Mouse (Mus musculus): Measurements from ENCODE around the gene Mall. TPM values are rescaled to one million over a fixed set of nuclear protein-coding genes. Genes with fewer than 3 reads are reported as not detected.

Gene Mall
- polyA plus RNA-seq (2015; fragmentation: Nextera tagmentation; extraction: Ambion mirVana) = 1.3 and 1.5 TPM in 2 replicates

DNA sequence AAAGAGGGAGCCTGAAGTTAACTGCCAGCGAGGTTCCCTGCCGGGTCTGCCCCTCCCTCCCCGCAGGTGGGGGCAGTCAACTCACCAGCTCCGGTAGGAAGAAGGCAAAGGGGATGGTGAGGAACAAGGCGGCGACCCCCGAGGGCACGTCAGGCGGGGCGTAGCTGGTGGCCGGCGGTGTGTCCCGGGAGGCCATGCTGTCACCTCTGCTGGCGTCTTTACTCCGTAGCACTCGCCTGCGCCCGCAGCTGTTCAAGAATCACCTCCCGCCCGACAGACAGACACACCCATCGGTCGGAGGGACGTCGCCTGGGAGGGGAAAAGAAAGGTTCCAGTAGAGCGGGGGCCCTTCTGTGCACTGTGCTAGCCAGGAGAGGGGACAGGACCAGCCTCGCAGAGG, at the start of gene Mall:
Gene Mall (minus strand): TSS at position 262 of the 400 bp plus-strand sequence.
- Histone ChIP-seq H3K9me3 (no peaks in the 10 kb centered on the region), H3K4me1 (replicated peaks) (peaks cover 9% of the 10 kb centered on the region), H3K9ac (no peak within 1 kb of the TSS), H3K4me2 (peak within 1 kb of the TSS; percentile 43), H3K27me3 (peaks cover 27% of the 10 kb centered on the region), H3K36me3 (no peaks in the 10 kb centered on the region), H3K27ac (replicated peaks) (no peak within 1 kb of the TSS), H3K4me3 (0 out of 2 replicates have a peak within 1 kb of the TSS, but pooled peaks have one; percentile 9)
- ATAC-seq (ENCODE audit: low read depth) = no peak
- 3% methylated on average over 26 of the region's 26 CpGs for WGBS

DNA sequence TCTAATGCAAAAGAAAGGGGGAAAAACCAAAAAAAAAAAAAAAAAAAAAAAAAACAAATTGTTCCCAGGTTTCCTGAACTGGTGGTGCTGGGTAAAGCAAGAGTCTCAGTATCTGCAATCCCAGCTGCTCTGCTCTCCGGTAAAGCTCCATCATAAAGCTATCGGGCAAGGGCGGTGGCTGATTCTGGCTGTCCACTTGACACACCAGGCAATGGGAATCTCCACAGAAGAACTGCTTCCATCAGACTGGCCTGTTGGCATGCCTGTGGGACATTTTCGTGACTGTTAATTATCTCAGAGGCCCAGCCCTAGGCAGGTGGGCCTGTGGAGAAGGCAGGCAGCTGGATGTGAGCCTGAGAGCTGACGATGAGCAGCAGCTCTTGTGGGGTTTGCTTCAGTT, 48.7 kb upstream of the Mall start:
- Histone ChIP-seq H3K4me1 (replicated peaks) (peaks cover 8% of the 10 kb centered on the region), H3K4me3 (no peak overlapping the region), H3K27me3 (no peaks in the 10 kb centered on the region), H3K9me3 (no peaks in the 10 kb centered on the region), H3K36me3 (peaks cover 23% of the 10 kb centered on the region), H3K9ac (no peak overlapping the region), H3K27ac (replicated peaks) (no peak overlapping the region), H3K4me2 (no peak overlapping the region)
- 84% methylated on average over 5 of the region's 5 CpGs for WGBS
- ATAC-seq (ENCODE audit: low read depth) = no peak

DNA sequence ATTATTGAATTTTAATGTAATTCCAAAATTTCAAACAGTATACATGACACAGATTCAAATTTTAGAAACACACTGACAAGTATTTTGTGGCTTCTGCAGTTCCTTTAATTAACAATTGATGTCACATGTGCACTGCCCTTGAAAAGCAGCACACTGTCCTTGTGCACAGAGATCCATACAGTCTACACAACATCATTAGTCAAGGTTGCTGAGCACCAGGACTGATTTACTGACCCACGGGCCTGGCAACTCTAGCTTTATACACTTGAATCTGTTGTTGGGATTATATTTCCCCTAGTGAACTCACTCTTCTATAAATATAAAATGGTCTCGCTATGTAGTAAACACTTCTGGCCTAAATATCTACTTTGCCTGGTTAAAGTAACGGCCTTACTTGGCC, 45.3 kb upstream of the Mall start:
- no peaks in the 10 kb centered on the region for H3K27me3 ChIP-seq
- ATAC-seq (ENCODE audit: low read depth) = peak; percentile 78; the same call in 1 of the 2 replicates
- H3K36me3 ChIP-seq = peaks cover 37% of the 10 kb centered on the region
- H3K4me2 ChIP-seq = no peak overlapping the region
- no peak overlapping the region for H3K9ac ChIP-seq
- peaks cover 8% of the 10 kb centered on the region for H3K4me1 ChIP-seq (replicated peaks)
- no peak overlapping the region for H3K4me3 ChIP-seq
- H3K27ac ChIP-seq (replicated peaks) = 0 out of 2 replicates have a peak overlapping the region, but pooled peaks have one; percentile 33
- 63% methylated on average over 3 of the region's 3 CpGs for WGBS
- H3K9me3 ChIP-seq = no peaks in the 10 kb centered on the region

DNA sequence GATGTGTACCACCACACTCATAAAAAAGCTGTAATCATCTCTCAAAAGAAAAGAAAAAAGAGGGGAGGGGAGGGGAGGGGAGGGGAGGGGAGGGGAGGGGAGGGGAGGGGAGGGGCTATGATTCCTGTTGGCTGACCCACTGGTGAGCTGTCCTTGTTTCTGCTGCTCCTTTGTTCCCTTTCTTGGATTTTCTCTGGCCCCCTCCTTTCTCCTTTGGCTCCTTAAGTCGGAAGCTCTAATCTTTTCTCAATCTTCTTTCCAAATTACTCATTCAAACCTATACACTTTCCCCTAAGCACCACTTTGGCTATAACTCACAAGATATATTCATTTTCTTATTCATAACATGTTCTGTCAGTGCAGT, 44.8 kb upstream of the Mall start:
- Histone ChIP-seq H3K4me1 (replicated peaks) (peaks cover 8% of the 10 kb centered on the region), H3K9ac (peak overlapping the region; percentile 45; the same call in 1 of the 2 replicates), H3K9me3 (no peaks in the 10 kb centered on the region), H3K36me3 (peaks cover 39% of the 10 kb centered on the region), H3K27ac (replicated peaks) (peak overlapping the region; percentile 75; the same call in 1 of the 2 replicates), H3K27me3 (no peaks in the 10 kb centered on the region), H3K4me2 (no peak overlapping the region), H3K4me3 (no peak overlapping the region)
- peak; percentile 61; the same call in 1 of the 2 replicates for ATAC-seq (ENCODE audit: low read depth)
- 10% methylated on average over 1 of the region's 1 CpGs for WGBS

DNA sequence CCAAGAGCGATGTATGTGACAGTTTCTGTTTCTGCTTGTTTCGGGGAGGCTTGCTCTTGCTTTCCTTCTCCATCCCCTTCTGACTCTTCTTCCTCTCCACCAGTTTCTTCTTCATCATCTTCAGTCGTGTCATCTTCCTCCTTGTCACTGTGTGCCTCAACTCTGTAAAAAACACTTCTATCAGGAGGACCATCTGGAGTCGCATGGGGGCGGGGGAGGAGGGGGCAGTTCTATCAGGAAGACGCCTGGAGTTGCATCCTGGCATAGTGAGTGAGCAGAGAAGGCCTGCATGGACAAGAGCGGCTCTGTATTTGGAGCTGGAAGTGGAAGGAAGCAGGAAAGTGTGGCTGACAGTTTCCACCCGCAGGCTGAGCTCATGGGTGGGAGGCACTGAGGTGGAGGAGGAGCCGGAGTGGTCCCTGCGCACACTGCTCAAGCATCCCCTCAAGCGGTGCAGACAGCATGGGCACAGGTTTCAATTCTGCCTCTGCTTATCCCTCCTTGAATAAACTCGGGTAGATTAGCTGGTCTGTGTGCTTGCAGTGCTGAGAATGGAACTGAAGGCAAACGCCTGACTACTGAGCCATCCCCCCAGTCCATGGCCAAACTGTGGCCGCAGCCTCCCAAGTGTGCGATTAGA, 44.3 kb upstream of the Mall start:
- Histone ChIP-seq H3K27me3 (no peaks in the 10 kb centered on the region), H3K27ac (replicated peaks) (peak overlapping the region; percentile 75), H3K4me2 (peak overlapping the region; percentile 27), H3K36me3 (peaks cover 39% of the 10 kb centered on the region), H3K9ac (peak overlapping the region; percentile 45), H3K9me3 (no peaks in the 10 kb centered on the region), H3K4me1 (replicated peaks) (peaks cover 8% of the 10 kb centered on the region), H3K4me3 (no peak overlapping the region)
- ATAC-seq (ENCODE audit: low read depth) = peak; percentile 76
- 46% methylated on average over 15 of the region's 15 CpGs for WGBS

DNA sequence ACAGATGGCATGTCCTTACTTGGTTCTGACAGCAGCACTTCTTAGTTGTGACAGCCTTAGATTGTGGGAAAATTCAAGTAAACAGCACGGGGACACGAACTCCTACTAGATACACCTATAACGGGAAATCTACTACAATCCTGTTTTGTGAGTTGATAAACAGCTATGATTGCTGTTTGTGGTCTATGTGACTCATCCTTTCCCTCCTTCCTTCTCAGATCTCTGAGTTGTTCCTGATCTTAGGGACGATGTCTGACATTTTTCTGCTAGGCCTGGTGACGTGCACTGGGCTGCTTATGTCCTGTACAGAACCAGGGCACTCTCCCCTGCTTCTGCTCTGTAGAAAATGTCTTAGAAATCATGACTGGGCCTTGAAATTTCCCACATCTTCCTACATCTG, 31.9 kb upstream of the Mall start:
- Histone ChIP-seq H3K4me2 (no peak overlapping the region), H3K4me1 (replicated peaks) (peaks cover 11% of the 10 kb centered on the region), H3K27me3 (no peaks in the 10 kb centered on the region), H3K36me3 (peaks cover 38% of the 10 kb centered on the region), H3K27ac (replicated peaks) (no peak overlapping the region), H3K9ac (no peak overlapping the region), H3K4me3 (no peak overlapping the region), H3K9me3 (no peaks in the 10 kb centered on the region)
- ATAC-seq (ENCODE audit: low read depth) = no peak
- WGBS = 88% methylated on average over 5 of the region's 5 CpGs

DNA sequence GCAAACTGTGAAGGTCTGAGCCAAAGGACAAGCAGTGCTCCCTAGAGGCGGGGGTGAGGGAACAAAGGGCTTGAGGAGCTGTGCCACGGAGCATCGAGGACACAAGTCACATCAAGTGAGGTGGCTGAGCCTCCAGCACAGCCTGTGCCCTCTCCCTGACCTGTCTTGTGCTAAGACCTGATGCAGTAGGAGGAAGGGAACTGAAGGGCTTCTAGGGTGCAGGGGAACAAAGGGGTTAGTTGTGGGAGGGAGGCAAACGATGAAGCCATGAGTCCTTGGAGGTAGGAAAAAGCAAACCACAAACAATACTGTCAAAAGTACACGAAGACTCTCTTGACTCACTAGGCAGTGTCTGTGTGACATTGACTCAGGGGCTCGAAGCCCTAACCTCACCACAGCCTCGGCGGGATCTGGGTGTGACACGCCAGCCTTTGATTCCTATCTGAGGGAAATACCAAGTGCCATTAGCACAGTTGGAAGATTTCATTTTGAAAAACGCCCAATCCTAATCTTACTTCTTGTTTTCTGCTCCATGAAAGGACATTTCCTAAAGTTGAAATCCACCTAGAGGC, 30.8 kb upstream of the Mall start:
- H3K9ac ChIP-seq = no peak overlapping the region
- H3K27ac ChIP-seq (replicated peaks) = no peak overlapping the region
- H3K4me3 ChIP-seq = no peak overlapping the region
- no peaks in the 10 kb centered on the region for H3K27me3 ChIP-seq
- no peak for ATAC-seq (ENCODE audit: low read depth)
- no peaks in the 10 kb centered on the region for H3K9me3 ChIP-seq
- H3K36me3 ChIP-seq = peaks cover 37% of the 10 kb centered on the region
- no peak overlapping the region for H3K4me2 ChIP-seq
- H3K4me1 ChIP-seq (replicated peaks) = peaks cover 11% of the 10 kb centered on the region
- WGBS = 75% methylated on average over 10 of the region's 10 CpGs

DNA sequence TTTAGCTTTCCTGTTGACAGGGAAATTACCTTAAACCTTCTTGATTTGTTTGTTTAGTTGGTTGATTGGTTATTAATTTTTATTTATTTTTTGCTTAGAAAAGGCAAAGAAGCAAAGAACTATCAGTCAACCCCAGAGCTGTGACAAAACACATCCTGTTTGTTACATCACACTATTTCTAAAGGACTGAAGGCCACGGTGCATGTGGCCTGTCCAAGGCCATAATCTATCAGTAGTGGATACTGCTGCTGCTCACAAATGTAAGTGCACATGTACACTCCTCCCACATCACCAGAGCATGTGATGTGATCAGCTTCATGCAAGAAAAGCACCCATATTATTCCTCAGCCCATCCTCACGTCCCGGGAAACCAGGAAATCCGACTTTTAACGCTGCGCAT, 30.3 kb upstream of the Mall start:
- Histone ChIP-seq H3K36me3 (peaks cover 40% of the 10 kb centered on the region), H3K27me3 (no peaks in the 10 kb centered on the region), H3K4me3 (no peak overlapping the region), H3K9ac (no peak overlapping the region), H3K4me2 (no peak overlapping the region), H3K9me3 (no peaks in the 10 kb centered on the region), H3K27ac (replicated peaks) (no peak overlapping the region), H3K4me1 (replicated peaks) (peaks cover 11% of the 10 kb centered on the region)
- 92% methylated on average over 6 of the region's 6 CpGs for WGBS
- no peak for ATAC-seq (ENCODE audit: low read depth)

DNA sequence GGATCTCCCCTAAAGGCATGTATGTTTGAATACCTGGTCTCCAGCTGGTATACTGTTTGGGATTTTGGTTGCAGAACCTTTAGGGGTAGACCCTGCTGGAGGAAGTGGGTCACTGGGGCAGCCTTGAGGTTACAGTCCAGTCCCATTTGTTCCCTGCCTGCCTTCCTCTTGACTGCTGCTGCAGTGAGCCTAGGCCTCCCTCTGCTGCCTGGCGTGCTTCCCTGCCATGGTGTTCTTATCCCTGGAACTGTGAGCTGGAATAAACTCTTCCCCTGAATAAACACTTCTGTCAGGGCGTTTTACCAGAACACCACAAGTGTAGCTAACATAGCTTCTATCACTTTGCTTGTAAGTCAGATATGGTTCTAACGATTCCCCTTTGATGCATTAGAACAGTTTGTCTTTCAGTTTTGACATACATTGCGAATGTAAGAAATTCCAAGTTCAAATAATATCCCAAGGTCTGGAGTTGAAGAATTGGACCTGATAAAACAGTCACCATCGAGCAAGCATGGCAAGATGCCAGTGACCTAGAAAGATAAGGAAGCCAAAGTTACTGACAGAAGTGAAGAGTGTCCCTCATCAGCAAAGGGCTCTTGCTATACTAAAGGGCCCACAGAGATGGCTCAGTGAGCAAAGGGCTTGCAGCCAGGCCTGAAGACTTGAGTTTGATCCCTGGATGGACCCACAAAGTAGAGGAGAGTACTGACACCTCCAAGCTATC, 29.6 kb upstream of the Mall start:
- 95% methylated on average over 5 of the region's 5 CpGs for WGBS
- Histone ChIP-seq H3K27me3 (no peaks in the 10 kb centered on the region), H3K36me3 (peaks cover 36% of the 10 kb centered on the region), H3K27ac (replicated peaks) (no peak overlapping the region), H3K9ac (no peak overlapping the region), H3K9me3 (no peaks in the 10 kb centered on the region), H3K4me2 (no peak overlapping the region), H3K4me3 (no peak overlapping the region), H3K4me1 (replicated peaks) (peaks cover 11% of the 10 kb centered on the region)
- no peak for ATAC-seq (ENCODE audit: low read depth)

DNA sequence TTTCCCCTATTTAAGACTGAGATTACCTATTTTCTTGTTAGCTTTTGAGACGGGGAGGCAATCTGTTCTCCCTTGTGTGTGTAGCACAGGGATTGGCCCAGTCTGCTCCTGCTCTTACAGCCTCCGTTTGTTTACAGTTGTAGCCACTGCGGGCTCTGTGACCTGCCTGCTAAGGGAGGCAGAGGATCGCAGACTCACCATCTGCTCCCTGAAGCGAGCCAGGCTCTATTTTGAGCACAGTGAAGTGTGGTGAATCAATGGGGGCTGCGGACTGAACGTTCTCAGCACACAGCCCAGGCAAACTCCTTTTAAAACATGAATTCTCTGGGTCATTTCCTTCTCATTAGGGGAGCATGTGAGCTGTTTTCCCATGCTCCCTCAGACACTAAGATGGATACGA, 27.4 kb upstream of the Mall start:
- 28% methylated on average over 8 of the region's 8 CpGs for WGBS
- no peaks in the 10 kb centered on the region for H3K27me3 ChIP-seq
- H3K36me3 ChIP-seq = peaks cover 24% of the 10 kb centered on the region
- H3K4me1 ChIP-seq (replicated peaks) = peaks cover 11% of the 10 kb centered on the region
- no peak overlapping the region for H3K9ac ChIP-seq
- H3K27ac ChIP-seq (replicated peaks) = peak overlapping the region; percentile 42; the same call in 1 of the 2 replicates
- H3K4me3 ChIP-seq = no peak overlapping the region
- peak; percentile 75 for ATAC-seq (ENCODE audit: low read depth)
- H3K4me2 ChIP-seq = no peak overlapping the region
- no peaks in the 10 kb centered on the region for H3K9me3 ChIP-seq

DNA sequence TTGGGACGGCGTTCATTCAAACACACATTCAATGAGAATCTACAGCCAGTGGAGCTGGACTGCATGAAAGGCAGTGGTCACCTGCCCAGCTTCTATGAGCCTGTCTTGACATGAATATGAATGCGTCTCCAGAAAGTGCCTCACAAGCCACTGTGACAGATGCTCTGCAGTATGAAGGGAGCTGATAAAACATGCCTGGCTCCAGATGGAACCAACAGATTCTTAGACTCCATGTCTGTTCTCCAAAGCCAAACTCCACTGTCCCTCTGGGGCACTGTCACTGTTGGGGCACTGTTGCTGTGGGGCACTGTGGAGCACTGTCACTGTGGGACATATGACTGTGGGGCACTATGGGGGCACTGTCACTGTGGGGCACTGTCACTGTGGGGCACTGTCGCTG, 24.4 kb upstream of the Mall start:
- WGBS = 92% methylated on average over 4 of the region's 4 CpGs

DNA sequence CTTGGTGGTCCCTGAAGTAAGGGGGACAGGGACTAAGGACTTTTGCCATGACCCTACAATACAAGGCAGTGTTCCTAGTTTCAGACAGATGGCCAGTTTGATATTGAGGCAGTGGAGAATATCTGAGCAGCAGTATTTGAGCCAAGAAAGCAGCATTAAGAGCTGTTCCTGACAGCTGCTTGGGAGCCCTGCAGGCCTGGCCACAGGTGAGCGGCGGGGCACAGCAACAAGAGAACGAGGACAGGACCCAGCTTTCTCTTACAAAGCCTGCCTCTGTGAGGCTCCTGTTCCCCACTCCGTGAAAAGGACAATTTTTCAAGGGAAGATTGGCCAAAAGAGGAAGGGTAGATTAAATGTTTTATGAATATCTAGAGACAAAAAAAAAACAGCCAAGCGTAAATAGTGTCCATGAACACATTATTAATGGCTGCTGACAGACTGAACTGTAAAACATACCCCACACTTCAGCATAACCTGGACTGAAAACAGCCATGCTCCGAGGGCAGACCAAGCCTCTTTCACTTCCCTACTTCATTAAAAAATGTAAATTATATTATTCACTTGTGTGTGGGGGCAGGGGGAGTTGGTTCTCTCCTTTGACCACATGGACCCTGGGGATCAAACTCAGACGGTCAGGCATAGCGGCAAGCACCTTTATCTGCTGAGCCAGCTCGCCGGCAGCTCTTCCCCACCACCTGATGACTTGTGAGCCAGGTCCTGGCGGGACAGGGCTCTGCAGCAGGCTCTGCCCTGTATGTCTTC, 22.3 kb upstream of the Mall start:
- 0 out of 2 replicates have a peak, but pooled peaks cover 6% of the 10 kb centered on the region for H3K36me3 ChIP-seq
- no peak overlapping the region for H3K4me3 ChIP-seq
- peaks cover 4% of the 10 kb centered on the region for H3K4me1 ChIP-seq (replicated peaks)
- no peak for ATAC-seq (ENCODE audit: low read depth)
- WGBS = 74% methylated on average over 11 of the region's 11 CpGs
- H3K9me3 ChIP-seq = no peaks in the 10 kb centered on the region
- no peak overlapping the region for H3K9ac ChIP-seq
- H3K27me3 ChIP-seq = no peaks in the 10 kb centered on the region
- no peak overlapping the region for H3K27ac ChIP-seq (replicated peaks)
- no peak overlapping the region for H3K4me2 ChIP-seq

More for the DNA sequence above, 24.4 kb upstream of the Mall start:
- no peak overlapping the region for H3K4me3 ChIP-seq
- H3K36me3 ChIP-seq = 0 out of 2 replicates have a peak, but pooled peaks cover 6% of the 10 kb centered on the region
- no peak for ATAC-seq (ENCODE audit: low read depth)
- no peak overlapping the region for H3K9ac ChIP-seq
- H3K27ac ChIP-seq (replicated peaks) = no peak overlapping the region
- no peaks in the 10 kb centered on the region for H3K27me3 ChIP-seq
- H3K4me2 ChIP-seq = no peak overlapping the region
- no peaks in the 10 kb centered on the region for H3K9me3 ChIP-seq
- peaks cover 11% of the 10 kb centered on the region for H3K4me1 ChIP-seq (replicated peaks)
